Mouse (Mus musculus) lung, adult 2 months (tissue): Measurements from ENCODE around the gene Hdac1. TPM values are rescaled to one million over a fixed set of nuclear protein-coding genes. Genes with fewer than 3 reads are reported as not detected.
"Not testable (repeated sequence)": the region's sequence is repeated elsewhere in the genome, so short reads cannot be mapped to it uniquely, and the experiment has no call there.

Experiments used
- DNase-seq: peaks from one replicate; pipeline ENCODE4 v3.0.0; 2022
- H3K4me1 ChIP-seq: fragments of 200-500 bp; 2 replicates; pipeline ENCODE4 v1.6.1; 2011; ENCODE audit warnings: low read length; ENCODE audit not compliant: control insufficient read depth, insufficient read depth
- H3K4me3 ChIP-seq: fragments of 200-500 bp; replicated peaks from 2 replicates; pipeline ENCODE3; 2011; ENCODE audit warnings: low read depth, mild to moderate bottlenecking, control low read depth, low read length; ENCODE audit errors: extremely low read depth
- CTCF ChIP-seq: fragments of 200-500 bp; IDR thresholded peaks from 2 replicates; pipeline ENCODE4 v1.5.1; 2011; ENCODE audit warnings: mild to moderate bottlenecking, low read length, control low read depth; ENCODE audit not compliant: insufficient read depth
- POLR2A ChIP-seq: fragments of 200-500 bp; IDR thresholded peaks from 2 replicates; pipeline ENCODE4 v1.6.1; 2011; ENCODE audit warnings: low read depth, mild to moderate bottlenecking, control low read depth, low read length, borderline replicate concordance; ENCODE audit errors: extremely low read depth
- WGBS: fragments of 180-500 bp; shearing (Covaris S2); methylation state at CpG from one replicate; pipeline ENCODE4 v1.1.7; 2018; 5-methylcytosine and 5-hydroxymethylcytosine counted together
- polyA plus RNA-seq: library from polyadenylated mRNA; depleted of rRNA; stranded (reverse); fragments of >200 nt; gene quantifications from 2 replicates; pipeline ENCODE4 v1.2.3, GENCODE M21; 2012

Hdac1 gene
- polyA plus RNA-seq, 1 experiment: 64.8 TPM

GRCm38 (mm10) chr4:129544106-129544505, 1.6 kb upstream of the Hdac1 start:
- TF ChIP-seq CTCF (no peak), POLR2A (no peak)
- no peak for DNase-seq
- H3K4me1 ChIP-seq: peaks cover 6% of the 10 kb centered on the region; the same call in 1 of the 2 replicates
- no peak overlapping the region for H3K4me3 ChIP-seq
- 89% methylated on average over 4 of the region's 4 CpGs for WGBS

- peak; percentile 21 for DNase-seq
- peaks cover 6% of the 10 kb centered on the region; the same call in 1 of the 2 replicates for H3K4me1 ChIP-seq
- H3K4me3 ChIP-seq: peak overlapping the region; percentile 79
- WGBS: under 1% methylated on average over 30 of the region's 30 CpGs
- TF ChIP-seq POLR2A: no peak
- 0 out of 2 replicates have a peak, but pooled peaks have one; percentile 15 for TF ChIP-seq CTCF
Observed at GRCm38 (mm10) chr4:129541868-129542591, 483 bp downstream of the Hdac1 start.

- no peak for DNase-seq
- 83% methylated on average over 6 of the region's 6 CpGs for WGBS
- H3K4me3 ChIP-seq: no peak overlapping the region
- TF ChIP-seq CTCF (peak; percentile 37; the same call in 1 of the 2 replicates), POLR2A (no peak)
- peaks cover 6% of the 10 kb centered on the region; the same call in 1 of the 2 replicates for H3K4me1 ChIP-seq
Observed at GRCm38 (mm10) chr4:129540012-129540411, 2.5 kb downstream of the Hdac1 start.

- 87% methylated on average over 6 of the region's 6 CpGs for WGBS
- not testable (repeated sequence) for DNase-seq, H3K4me1 ChIP-seq, H3K4me3 ChIP-seq
Observed at GRCm38 (mm10) chr4:129528901-129529300, 13.6 kb downstream of the Hdac1 start.

GRCm38 (mm10) chr4:129525889-129526288, 16.6 kb downstream of the Hdac1 start:
- WGBS: 79% methylated on average over 3 of the region's 3 CpGs
- Histone ChIP-seq H3K4me3 (no peak overlapping the region), H3K4me1 (no peaks in the 10 kb centered on the region)
- no peak for DNase-seq
- TF ChIP-seq POLR2A (no peak), CTCF (no peak)

GRCm38 (mm10) chr4:129525338-129525737, 17.2 kb downstream of the Hdac1 start:
- 89% methylated on average over 5 of the region's 5 CpGs for WGBS
- Histone ChIP-seq H3K4me1 (no peaks in the 10 kb centered on the region), H3K4me3 (no peak overlapping the region)
- no peak for DNase-seq
- TF ChIP-seq CTCF (no peak), POLR2A (no peak)

GRCm38 (mm10) chr4:129518519-129518918, 24.0 kb downstream of the Hdac1 start:
- 92% methylated on average over 8 of the region's 8 CpGs for WGBS
- TF ChIP-seq POLR2A (no peak), CTCF (no peak)
- H3K4me3 ChIP-seq: no peak overlapping the region
- H3K4me1 ChIP-seq: peaks cover 4% of the 10 kb centered on the region; the same call in 1 of the 2 replicates
- DNase-seq: no peak

- Histone ChIP-seq H3K4me3 (no peak overlapping the region), H3K4me1 (peaks cover 4% of the 10 kb centered on the region; the same call in 1 of the 2 replicates)
- no peak for DNase-seq
- 49% methylated on average over 2 of the region's 2 CpGs for WGBS
- TF ChIP-seq CTCF (no peak), POLR2A (no peak)
Observed at GRCm38 (mm10) chr4:129516925-129517324, 25.6 kb downstream of the Hdac1 start.

GRCm38 (mm10) chr4:129514300-129514898, 28.1 kb downstream of the Hdac1 start:
- Histone ChIP-seq H3K4me3 (peak overlapping the region; percentile 77), H3K4me1 (peaks cover 4% of the 10 kb centered on the region; the same call in 1 of the 2 replicates)
- DNase-seq: peak; percentile 51
- 1% methylated on average over 33 of the region's 35 CpGs for WGBS
- no peak for TF ChIP-seq POLR2A
- peak; percentile 57 for TF ChIP-seq CTCF

GRCm38 (mm10) chr4:129513891-129514290, 28.6 kb downstream of the Hdac1 start:
- TF ChIP-seq CTCF (no peak), POLR2A (no peak)
- no peak for DNase-seq

More at GRCm38 (mm10) chr4:129513891-129514290, 28.6 kb downstream of the Hdac1 start:
- Histone ChIP-seq H3K4me1 (peaks cover 7% of the 10 kb centered on the region; the same call in 1 of the 2 replicates), H3K4me3 (peak overlapping the region; percentile 77)
- under 1% methylated on average over 37 of the region's 57 CpGs for WGBS
